Mouse (Mus musculus) urinary bladder, postnatal 10 days (tissue): Measurements from ENCODE around the gene Fancd2os.

Experiments used
- DNase-seq: peaks from one replicate; pipeline ENCODE4 v3.0.0; 2022; ENCODE audit warnings: low spot score

Gene Fancd2os

GRCm38 (mm10) chr6:113600543-113601139, at the start of gene Fancd2os:
TSS of gene Fancd2os (minus strand) at chr6:113600715.
- no peak for DNase-seq

DNA sequence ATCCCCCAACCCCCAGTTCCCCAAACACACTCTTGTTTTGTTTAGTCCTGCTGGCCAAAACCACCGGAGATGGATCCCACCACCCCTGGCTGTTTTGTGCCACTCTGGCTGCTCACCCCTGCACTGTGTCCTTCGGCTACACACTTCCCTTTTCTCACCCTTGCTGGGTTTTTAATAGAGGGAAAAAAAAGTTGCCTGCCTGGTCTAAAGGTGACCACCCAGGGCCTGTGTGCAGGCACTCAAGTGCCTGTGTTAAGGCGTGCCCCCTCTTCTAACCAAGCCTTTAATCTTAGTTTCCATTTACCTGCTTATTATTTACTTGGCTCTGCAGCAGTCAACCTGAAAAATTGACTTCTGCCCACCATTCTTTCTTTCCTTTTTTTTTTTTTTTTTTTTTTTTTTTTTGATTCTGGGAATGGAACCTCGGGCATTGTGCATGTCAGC, 49.7 kb upstream of the Fancd2os start:
- DNase-seq, result no peak

DNA sequence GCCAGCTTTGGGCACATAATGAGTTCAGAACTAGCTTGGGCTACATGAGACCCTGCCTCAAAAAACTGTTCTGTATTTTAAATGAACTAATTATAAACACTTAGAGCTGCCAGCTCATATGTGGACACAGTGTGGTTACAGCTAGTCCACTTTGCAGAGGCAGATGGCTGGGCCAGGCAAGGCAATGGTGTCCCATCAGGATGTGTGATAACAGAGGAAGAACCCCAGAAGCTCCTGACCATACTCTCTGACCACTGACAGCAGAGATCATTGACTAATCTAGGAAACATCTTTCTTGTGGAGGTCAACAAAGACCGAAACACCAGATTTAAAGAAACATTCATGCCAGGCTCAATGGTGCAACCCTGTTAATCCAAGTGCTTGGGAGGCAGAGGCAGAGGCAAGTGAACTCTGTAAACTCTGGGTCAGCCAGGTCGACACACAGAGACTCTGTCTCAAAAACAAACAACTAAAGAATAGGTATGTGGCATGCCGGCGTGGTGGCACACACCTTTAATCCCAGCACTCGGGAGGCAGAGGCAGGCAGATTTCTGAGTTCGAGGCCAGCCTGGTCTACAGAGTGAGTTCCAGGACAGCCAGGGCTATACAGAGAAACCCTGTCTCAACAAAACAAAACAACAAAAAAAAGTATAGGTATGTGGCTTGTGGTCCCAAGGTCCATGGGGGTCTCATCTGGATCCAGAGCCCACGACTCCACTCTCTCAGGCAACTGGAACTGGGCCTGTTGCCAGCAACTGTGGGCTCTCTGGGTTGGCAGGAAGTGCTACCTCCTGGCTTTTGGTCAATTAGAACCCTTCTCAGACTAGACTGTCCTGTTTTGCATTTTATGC, 49.1 kb upstream of the Fancd2os start:
- no peak for DNase-seq

- DNase-seq, result no peak
These were observed 44.3 kb upstream of the Fancd2os start for GRCm38 (mm10) chr6:113644808-113645207.

- no peak for DNase-seq
These were observed 43.5 kb upstream of the Fancd2os start for GRCm38 (mm10) chr6:113643967-113644366.

DNA sequence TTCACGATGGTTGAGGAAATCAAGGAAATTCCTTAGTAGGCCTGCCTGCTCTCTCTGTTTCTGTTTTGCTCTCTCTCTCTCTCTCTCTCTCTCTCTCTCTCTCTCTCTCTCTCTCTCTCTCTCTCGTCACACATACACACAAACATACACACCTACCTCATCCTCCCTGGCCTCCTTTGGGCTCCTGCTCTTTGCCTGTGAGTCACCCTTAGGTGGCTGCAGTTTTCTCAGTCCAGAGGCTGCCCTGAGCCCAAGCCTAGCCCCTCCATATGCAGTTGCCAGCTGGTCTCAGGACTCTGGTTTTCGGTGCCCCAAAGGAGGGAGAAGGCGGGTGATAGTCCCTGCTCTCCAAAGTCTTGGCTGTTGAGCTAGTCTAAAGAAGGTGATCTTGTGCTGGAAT, 42.5 kb upstream of the Fancd2os start:
- no peak for DNase-seq

DNA sequence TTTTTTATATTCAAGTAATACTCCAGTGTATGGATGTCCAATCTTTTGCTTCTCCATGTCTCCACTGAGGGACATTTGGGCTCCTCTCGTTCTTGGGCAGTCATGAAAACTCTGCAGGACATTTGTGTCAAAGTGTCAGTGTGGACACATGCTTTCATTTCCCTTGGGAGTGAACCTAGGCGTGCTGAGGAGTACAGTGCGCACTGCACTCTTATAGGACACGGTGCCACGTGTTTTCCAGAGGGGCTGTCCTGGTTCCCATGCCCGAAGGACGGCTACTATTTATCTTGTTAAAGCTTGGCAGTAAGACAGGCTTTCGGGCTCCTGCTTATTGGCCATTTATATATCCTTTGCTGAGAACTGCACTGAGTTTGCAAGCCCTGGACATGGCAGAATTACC, 42.1 kb upstream of the Fancd2os start:
- no peak for DNase-seq

- DNase-seq, result no peak
These were observed 38.7 kb upstream of the Fancd2os start for GRCm38 (mm10) chr6:113639201-113639600.

DNA sequence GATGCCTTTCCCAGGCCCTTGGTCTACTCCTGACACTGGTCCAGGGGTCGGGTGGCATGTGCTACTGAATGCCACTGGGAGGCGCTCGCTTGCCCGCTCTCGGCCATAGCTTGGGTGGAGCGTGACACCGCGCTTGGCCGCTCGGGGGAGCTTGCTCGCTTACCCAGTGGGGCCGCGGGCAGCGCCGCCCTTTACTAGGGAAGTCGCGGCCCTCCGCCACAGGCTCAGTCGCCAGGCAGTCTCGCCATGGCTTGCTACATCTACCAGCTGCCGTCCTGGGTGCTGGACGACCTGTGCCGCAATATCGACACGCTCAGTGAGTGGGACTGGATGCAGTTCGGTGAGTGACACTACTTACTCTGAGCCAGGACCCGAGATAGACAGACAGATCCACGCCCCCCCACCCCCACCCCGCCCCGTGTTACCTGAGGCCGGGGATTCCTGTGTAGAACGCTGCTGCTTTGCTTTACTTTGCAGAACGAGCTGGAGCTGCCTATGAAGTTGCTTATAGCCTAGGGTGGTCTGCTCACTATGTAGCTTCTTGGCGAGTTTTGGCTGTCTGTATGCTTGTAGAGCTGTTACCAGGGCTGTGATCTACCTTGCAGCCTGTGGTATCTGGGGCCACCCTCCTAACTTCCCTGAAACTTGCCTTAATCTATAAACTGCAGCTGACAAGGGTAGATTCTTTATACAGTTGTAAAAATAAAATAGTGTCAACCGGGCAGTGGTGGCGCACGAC, 38.0 kb upstream of the Fancd2os start, which contains the start of gene Irak2:
Gene Irak2, plus strand, starts transcription at position 166 of the 739 bp plus-strand sequence.
- peak; percentile 75 for DNase-seq

DNA sequence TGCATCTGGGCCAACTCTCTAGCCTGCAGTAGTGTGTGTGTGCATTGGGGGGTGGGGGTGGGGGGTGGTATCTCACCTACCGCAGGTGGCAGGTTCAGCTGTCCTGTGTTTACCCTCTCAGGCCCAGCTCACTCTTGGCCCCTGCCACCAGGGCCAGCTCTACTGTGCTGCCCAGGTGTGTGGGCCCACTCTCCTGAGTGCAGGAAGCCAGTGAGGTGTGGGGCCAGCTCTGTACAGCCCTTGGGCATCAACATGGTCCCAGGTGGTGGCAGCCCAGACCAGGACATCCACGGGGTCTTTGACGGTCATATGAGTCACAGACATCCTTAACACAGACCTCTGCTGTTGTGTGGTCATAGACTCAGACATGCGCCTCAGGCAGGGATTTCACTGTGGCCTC, 32.3 kb upstream of the Fancd2os start:
- no peak for DNase-seq

DNA sequence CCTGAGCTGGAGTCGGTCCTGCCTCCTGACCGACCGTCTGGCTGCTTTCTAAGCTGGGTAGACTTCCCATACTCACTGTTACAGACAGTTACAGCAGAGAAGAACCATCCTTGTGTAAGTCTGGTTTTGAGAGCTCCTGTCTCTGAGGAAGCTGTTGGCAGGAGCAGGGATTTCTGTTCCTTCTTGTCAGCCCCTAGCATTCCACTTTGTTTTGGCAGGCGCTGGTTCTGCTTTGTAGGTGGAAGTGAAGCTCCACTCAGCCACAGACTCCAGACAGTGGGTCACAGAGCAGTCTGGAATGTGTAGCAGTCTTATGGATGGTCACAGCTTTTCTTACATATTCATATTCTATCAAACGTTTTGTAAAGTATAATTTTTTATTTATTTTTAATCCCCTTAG, 29.8 kb upstream of the Fancd2os start:
- DNase-seq, result no peak

GRCm38 (mm10) chr6:113624989-113625770, 24.7 kb upstream of the Fancd2os start:
- DNase-seq, result no peak

DNA sequence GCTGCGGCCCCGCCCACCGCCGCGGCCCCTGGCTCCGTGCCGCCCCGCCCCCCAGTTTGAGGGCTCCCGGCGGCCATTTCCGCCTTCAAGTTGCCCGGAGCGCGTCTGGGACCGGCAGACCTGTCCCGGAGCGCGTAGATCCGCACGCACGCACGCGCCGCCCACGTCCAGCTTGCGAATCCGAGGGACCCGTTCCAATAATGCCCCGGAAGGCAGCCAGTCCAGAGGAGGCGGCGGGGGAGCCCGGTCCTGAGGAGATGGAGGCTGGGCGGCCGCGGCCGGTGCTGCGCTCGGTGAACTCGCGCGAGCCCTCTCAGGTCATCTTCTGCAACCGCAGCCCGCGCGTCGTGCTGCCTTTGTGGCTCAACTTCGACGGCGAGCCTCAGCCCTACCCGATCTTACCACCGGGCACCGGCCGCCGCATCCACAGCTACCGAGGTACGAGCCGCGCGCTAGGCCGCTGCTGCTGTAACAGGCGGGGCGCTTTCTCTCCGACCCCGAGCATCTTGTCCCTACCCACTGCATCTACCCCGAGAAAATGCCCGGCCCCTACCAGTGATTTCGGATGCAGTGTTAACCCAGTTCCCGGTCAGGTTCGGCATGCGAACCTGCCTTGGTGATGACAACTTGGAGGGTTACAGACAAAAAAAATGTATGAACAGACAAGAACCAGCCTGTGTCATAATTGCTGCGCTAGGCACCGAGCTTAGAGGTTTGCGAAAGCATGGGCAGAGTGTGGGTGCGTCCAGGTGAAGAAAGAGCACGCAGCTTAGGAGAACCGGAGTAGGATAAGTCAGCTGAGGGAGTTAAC, 23.6 kb upstream of the Fancd2os start, which contains the start of gene Vhl:
Gene Vhl, plus strand, starts transcription at position 19 of the 811 bp plus-strand sequence.
- peak; percentile 61 for DNase-seq

- no peak for DNase-seq
These were observed 22.9 kb upstream of the Fancd2os start for GRCm38 (mm10) chr6:113623386-113623785.

GRCm38 (mm10) chr6:113615489-113615888, 15.0 kb upstream of the Fancd2os start:
- no peak for DNase-seq

GRCm38 (mm10) chr6:113614997-113615396, 14.5 kb upstream of the Fancd2os start:
- DNase-seq, result no peak

GRCm38 (mm10) chr6:113614152-113614551, 13.6 kb upstream of the Fancd2os start:
- DNase-seq, result no peak

DNA sequence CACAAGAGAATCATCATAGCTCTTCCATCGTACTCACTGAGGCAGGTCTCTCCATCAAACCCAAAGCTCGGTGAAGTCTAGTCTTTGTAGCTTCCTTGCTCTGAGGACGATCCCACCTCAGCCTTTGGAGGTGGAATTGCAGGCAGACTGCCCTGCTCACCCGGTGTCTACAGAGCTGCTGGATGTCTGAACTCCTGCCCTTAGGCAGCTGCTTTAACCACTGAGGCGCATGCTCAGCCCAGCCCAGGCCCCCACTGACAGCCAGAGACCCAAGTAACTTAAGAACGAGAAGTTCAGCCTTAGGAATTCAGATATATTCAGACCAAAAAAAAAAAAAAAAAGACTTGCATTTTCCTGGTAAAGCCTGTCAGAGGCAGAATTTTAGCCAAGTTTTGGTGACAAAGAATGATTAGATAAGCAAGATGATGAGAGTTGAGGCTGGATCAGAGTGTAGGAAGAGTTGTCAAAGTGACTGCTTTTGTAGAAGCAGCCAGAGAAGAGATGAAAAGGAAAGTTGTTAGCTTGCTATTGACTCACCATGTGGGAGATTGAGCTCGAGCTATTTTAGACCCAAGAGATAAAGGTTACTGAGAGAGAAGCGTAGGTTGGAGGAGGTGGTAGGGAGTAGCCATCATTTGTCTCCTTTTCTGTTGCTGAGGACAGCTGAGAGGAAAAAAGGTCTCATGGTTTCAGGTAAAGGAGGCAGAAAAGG, 11.9 kb upstream of the Fancd2os start:
- DNase-seq, result no peak

DNA sequence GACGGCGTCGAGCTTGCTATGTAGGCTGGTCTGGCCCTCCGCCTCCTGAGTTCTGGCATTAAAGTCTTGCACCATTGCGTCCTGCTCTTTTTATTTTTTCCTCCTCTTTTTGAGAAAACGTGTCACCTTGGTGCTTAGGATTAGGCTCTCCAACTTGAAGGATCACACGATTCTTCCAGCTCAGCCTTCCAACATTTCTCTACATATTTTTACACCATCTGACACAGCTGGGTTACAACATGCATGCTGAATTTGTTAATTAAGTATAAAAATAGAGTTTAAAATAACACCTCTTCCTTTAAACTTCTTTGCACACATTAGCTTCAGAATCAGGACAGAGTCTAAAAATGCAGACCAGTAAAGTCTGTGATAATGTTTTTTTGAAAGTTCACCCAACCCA, 8.8 kb upstream of the Fancd2os start:
- no peak for DNase-seq

DNA sequence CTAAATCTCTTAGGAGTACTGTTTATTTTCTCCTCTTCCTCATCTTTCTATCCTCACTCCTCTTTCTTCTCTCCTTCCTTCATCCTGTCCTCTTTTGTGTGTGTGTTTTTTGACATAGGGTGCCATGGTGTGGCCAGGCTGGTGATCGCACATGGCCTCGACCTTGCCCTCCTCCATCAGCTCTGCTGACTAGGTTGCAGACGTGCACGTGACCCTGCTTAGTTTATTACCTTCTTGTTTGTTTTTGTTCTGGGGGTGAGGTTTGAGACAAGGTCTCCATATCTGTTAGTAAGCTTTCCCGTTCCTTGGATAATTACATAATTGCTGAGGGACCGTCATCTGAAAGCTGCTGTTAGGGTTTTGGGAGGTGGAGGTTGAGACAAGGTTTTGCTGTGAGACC, 8.4 kb upstream of the Fancd2os start:
- no peak for DNase-seq
